In the genomic region with DNA sequence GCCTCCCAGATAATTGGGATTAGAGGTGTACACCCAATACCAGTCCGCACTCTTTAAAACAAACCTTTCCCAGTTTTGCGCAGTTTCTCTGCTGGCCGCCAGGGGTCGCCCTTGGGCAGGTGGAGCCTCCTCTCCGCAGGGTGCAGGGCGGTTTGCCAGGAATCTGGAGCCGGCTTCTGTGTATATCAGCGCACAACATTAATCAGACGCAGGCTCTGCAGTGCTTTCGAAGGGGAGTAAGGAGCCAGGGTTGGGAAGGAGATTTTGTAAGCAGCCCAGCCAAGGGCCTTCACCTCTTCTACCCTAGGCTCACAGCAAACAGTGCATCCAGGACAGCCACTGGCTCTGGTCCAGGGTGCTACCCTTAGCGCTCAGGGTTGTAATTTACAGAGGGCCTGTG, we compare ENCODE assay signal across 8 mouse cellular contexts.
DNase-seq lines count a peak whose midpoint lies in the region; ATAC-seq lines count a peak whose summit lies in the region.

No protein-coding gene starts in this region.

- H3K27ac ChIP-seq in hindbrain, embryonic 12.5 days, result peak overlapping the region; percentile 52; the same call in 1 of the 2 replicates

- WGBS in hindbrain, embryonic 12.5 days, result 1% methylated on average over 11 of the region's 11 CpGs

- H3K4me3 ChIP-seq in hindbrain, embryonic 12.5 days, result 0 out of 2 replicates have a peak overlapping the region, but pooled peaks have one; percentile 6

- 0 out of 2 replicates have a peak overlapping the region, but pooled peaks have one; percentile 47 for H3K9ac ChIP-seq in hindbrain, embryonic 12.5 days

- peak overlapping the region; percentile 43 for H3K4me2 ChIP-seq in hindbrain, embryonic 12.5 days (replicated peaks)

- no peaks in the 10 kb centered on the region for H3K9me3 ChIP-seq in hindbrain, embryonic 12.5 days (replicated peaks)

- no peaks in the 10 kb centered on the region for H3K36me3 ChIP-seq in hindbrain, embryonic 12.5 days

- H3K27me3 ChIP-seq in hindbrain, embryonic 12.5 days, result 0 out of 2 replicates have a peak, but pooled peaks cover 2% of the 10 kb centered on the region

- ATAC-seq in hindbrain, embryonic 12.5 days (ENCODE audit: low FRiP score), result peak; percentile 90

- peak; percentile 76 for DNase-seq in Muller cell, postnatal 12 days (ENCODE audit: inconsistent ontology term)
- DNase-seq in cerebellum, adult 9-11 months, result peak; percentile 78
- DNase-seq in frontal cortex, postnatal 10 days (ENCODE audit: low spot score in 2 of 2), result peak; percentile 78 to 89
- DNase-seq in layer of hippocampus, postnatal 10 days (ENCODE audit: low spot score in 2 of 2), result peak; percentile 96 to 97
- peak; percentile 94 for DNase-seq in lung, postnatal 10 days
- peak; percentile 90 for DNase-seq in retina, embryonic 14.5 days (ENCODE audit: low spot score)
- DNase-seq in thymus, postnatal 4 days, result peak; percentile 84

- peaks cover 15% of the 10 kb centered on the region for H3K4me1 ChIP-seq in hindbrain, embryonic 12.5 days

Comparison
In these comparisons a context has a peak if more than half of its experiments do, and no peak if none do; other contexts are left out.
1. Peak in every context shown above with its lines: DNase-seq, ATAC-seq, H3K4me3 ChIP-seq and H3K27ac ChIP-seq.